Mouse (Mus musculus) hindbrain, embryonic 16.5 days (tissue): ENCODE measurements around the gene Grm3. TPM values are rescaled to one million over a fixed set of nuclear protein-coding genes. Genes with fewer than 3 reads are reported as not detected.

Experiments
- ATAC-seq: fragments of 200-750 bp; cut with Nextera tagmentation; 2 replicates; pipeline ENCODE4 v1.8.0; 2017; ENCODE audit warnings: moderate TSS enrichment, moderate library complexity
- H3K27ac ChIP-seq: fragments of 300-500 bp; sonication (generic); 2 replicates; pipeline ENCODE4 v1.5.1; 2014; ENCODE audit warnings: low read depth, mild to moderate bottlenecking, control low read depth, low read length, moderate library complexity
- H3K27me3 ChIP-seq: fragments of 300-500 bp; sonication (generic); replicated peaks from 2 replicates; pipeline ENCODE4 v1.6.1; 2014; ENCODE audit warnings: low read length; ENCODE audit not compliant: control insufficient read depth, insufficient read depth
- H3K36me3 ChIP-seq: fragments of 300-500 bp; sonication (generic); 2 replicates; pipeline ENCODE4 v1.6.1; 2014; ENCODE audit warnings: mild to moderate bottlenecking, low read length, moderate library complexity, mixed read lengths; ENCODE audit not compliant: control insufficient read depth, insufficient read depth
- H3K4me1 ChIP-seq: fragments of 300-500 bp; sonication (generic); 2 replicates; pipeline ENCODE4 v1.6.1; 2014; ENCODE audit warnings: low read depth, low read length; ENCODE audit not compliant: control insufficient read depth, insufficient read depth
- H3K4me2 ChIP-seq: fragments of 300-500 bp; sonication (generic); 2 replicates; pipeline ENCODE4 v1.6.1; 2014; ENCODE audit warnings: mild to moderate bottlenecking, low read length, control low read depth, moderate library complexity
- H3K4me3 ChIP-seq: fragments of 300-500 bp; sonication (generic); 2 replicates; pipeline ENCODE4 v1.5.1; 2014; ENCODE audit warnings: mild to moderate bottlenecking, low read length, control low read depth, moderate library complexity
- H3K9ac ChIP-seq: fragments of 300-500 bp; sonication (generic); 2 replicates; pipeline ENCODE4 v1.6.1; 2014; ENCODE audit warnings: low read depth, mild to moderate bottlenecking, control low read depth, low read length, moderate library complexity
- H3K9me3 ChIP-seq: fragments of 300-500 bp; sonication (generic); 2 replicates; pipeline ENCODE4 v1.6.1; 2014; ENCODE audit warnings: mild to moderate bottlenecking, low read length, moderate library complexity; ENCODE audit not compliant: control insufficient read depth
- WGBS: fragments of 180-500 bp; shearing (Covaris S2); extraction: QIAGEN DNeasy Blood & Tissue Kit; methylation state at CpG from one replicate; pipeline ENCODE4 v1.1.7; 2014; 5-methylcytosine and 5-hydroxymethylcytosine counted together
- polyA plus RNA-seq: library from polyadenylated mRNA; unstranded; fragments of >200 nt; fragmentation: Nextera tagmentation; extraction: Ambion mirVana; gene quantifications from 2 replicates; pipeline ENCODE4 v1.2.1, GENCODE M21; 2015

The Grm3 gene
- polyA plus RNA-seq, result 82.0 and 97.5 TPM in 2 replicates

DNA sequence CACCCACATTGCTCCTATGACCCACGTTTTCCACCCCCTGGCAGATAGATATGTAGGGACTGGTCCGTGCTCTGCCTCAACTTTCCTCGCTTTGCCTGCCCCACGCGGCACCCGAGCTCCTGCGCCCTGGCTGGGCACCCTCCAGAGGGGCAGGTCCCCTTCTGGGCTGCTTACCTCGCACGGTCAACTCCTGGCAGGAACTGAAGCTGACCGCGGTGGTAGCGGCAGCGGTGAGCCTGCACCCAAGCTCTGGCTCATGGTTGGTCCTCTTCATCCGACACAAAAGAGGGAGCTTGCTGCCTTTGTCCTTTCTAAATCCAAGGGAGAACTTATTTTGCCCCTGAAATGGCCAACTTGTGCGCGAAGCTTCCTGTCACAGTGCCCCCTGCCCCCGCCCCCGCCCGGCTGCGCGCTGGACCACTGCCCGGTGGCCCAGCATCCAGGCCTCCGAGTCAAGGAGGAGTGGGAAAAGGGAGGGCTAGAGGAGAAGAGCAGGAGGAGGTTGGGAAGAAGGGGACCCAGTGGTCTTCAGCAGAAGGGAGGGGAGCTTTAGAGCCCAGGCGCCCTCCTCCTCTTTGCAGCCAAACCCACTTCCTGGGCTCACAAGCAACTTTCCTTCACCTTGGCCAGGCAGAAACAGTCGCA is at the start of gene Grm3:
Grm3 (minus strand) TSS at position 215 of the 645 bp plus-strand sequence.
- Histone ChIP-seq H3K4me2 (peak within 1 kb of the TSS; percentile 86), H3K27me3 (no peaks in the 10 kb centered on the region), H3K36me3 (no peaks in the 10 kb centered on the region), H3K4me1 (no peaks in the 10 kb centered on the region), H3K9me3 (no peaks in the 10 kb centered on the region), H3K4me3 (peak within 1 kb of the TSS; percentile 72), H3K9ac (peak within 1 kb of the TSS; percentile 82), H3K27ac (peak within 1 kb of the TSS; percentile 89)
- under 1% methylated on average over 24 of the region's 25 CpGs for WGBS
- peak; percentile 79 for ATAC-seq

DNA sequence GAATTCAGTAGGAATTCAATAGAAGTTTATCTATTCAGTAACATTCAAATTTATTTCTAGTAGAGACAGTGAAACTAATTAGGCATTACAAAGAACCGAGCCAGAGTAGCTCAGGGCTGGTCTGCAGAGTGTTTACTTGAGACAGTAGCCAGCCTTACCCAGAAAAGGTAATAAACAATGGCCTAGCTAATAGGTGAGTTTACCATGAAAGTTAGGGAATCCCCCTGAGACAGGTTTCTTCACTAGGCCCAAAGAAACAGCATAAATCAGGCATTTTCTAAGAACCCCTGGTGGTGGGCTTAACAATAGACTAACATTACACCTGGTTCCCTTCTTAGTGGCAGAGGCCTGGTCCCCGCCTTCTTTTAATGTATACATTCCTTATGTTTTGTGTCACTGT is 30.8 kb upstream of the Grm3 start:
- H3K4me1 ChIP-seq, result no peaks in the 10 kb centered on the region
- no peak overlapping the region for H3K4me3 ChIP-seq
- ATAC-seq, result no peak
- 78% methylated on average over 2 of the region's 2 CpGs for WGBS
- no peak overlapping the region for H3K4me2 ChIP-seq
- H3K27ac ChIP-seq, result no peak overlapping the region
- no peaks in the 10 kb centered on the region for H3K27me3 ChIP-seq
- H3K9me3 ChIP-seq, result no peaks in the 10 kb centered on the region
- no peak overlapping the region for H3K9ac ChIP-seq
- no peaks in the 10 kb centered on the region for H3K36me3 ChIP-seq

DNA sequence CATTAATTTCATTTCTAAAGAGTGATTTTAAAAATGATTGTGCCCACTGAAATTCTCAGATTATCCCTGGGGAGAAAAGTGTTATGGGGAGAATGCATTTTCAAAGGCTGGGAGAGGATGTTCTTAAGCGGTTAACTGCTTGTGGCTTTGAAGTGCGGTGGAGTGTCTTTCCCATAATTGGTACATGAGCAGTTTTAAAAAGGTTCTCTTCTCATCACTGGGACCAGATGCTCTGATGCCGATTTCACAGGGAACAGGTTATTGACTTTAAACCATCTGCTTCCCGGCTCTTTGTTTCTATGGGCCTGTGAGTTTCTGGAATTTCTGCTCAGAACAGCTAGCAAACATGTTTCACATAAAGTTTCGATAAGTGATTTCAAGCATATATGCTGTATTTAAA is 23.2 kb upstream of the Grm3 start:
- WGBS, result 65% methylated on average over 5 of the region's 5 CpGs
- H3K4me1 ChIP-seq, result no peaks in the 10 kb centered on the region
- H3K9ac ChIP-seq, result no peak overlapping the region
- no peak for ATAC-seq
- H3K27ac ChIP-seq, result no peak overlapping the region
- H3K36me3 ChIP-seq, result no peaks in the 10 kb centered on the region
- H3K27me3 ChIP-seq, result no peaks in the 10 kb centered on the region
- no peak overlapping the region for H3K4me3 ChIP-seq
- H3K9me3 ChIP-seq, result no peaks in the 10 kb centered on the region
- no peak overlapping the region for H3K4me2 ChIP-seq

DNA sequence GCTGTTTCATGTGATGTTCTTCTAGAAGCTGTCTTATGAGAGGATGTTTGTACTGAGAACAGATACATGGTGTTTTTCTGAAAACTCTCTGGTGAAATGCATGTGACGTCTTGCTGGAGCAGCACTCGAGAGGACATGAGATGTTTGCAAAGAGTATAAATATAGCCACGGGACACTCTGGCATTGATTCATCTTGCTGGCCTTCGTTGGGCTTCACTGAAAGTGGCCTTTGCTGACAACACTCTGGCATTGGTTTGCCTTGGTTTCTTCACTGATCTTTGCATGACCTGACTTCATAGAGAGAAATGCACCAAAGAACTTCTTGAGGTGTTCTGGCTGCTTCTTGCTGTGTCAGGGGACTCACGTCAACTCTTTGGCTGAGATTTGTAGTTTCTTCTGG is 19.1 kb upstream of the Grm3 start:
- H3K27ac ChIP-seq, result no peak overlapping the region
- no peaks in the 10 kb centered on the region for H3K9me3 ChIP-seq
- H3K9ac ChIP-seq, result no peak overlapping the region
- 94% methylated on average over 5 of the region's 5 CpGs for whole genome bisulfite sequencing
- H3K27me3 ChIP-seq, result no peaks in the 10 kb centered on the region
- H3K4me1 ChIP-seq, result no peaks in the 10 kb centered on the region
- ATAC-seq, result no peak
- no peak overlapping the region for H3K4me2 ChIP-seq
- H3K4me3 ChIP-seq, result no peak overlapping the region
- H3K36me3 ChIP-seq, result no peaks in the 10 kb centered on the region

DNA sequence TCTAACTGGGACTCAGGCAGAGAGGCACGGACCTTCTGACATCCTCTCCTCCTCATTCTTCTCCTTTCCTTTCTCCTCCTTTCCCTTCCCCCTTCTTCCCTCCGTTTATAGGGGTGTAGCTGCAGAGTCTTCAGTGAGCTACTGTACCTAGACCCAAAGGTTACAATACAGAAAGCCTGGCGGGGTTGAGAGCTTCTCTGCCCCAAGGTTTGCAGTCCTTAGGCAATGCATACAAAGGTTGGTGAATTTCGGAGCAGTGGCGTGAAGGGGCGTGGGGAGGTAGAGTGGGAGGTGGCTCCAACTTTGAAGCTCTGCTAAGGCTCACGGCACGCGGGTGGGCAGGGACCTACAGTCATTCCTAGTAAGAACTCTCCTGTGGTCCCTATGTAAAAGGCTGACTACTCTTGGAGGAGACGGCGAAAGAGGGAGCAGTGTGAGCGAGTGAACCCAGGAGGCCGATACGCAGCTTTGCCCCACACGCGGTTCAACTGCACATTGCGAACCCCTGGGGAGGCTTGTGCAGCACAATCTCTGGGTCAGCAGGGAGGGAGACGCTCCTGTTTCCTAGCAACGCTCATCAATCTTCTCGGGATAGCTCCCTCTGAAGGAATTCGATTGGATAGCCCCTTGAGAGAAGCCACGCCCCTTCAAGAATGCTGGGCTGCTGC is 765 bp upstream of the Grm3 start:
- H3K36me3 ChIP-seq, result no peaks in the 10 kb centered on the region
- H3K27ac ChIP-seq, result peak overlapping the region; percentile 89
- H3K4me2 ChIP-seq, result peak overlapping the region; percentile 86
- H3K4me1 ChIP-seq, result no peaks in the 10 kb centered on the region
- 0% methylated on average over 22 of the region's 22 CpGs for WGBS
- H3K4me3 ChIP-seq, result peak overlapping the region; percentile 72
- ATAC-seq, result peak; percentile 92
- H3K27me3 ChIP-seq, result no peaks in the 10 kb centered on the region
- no peaks in the 10 kb centered on the region for H3K9me3 ChIP-seq
- peak overlapping the region; percentile 82 for H3K9ac ChIP-seq

DNA sequence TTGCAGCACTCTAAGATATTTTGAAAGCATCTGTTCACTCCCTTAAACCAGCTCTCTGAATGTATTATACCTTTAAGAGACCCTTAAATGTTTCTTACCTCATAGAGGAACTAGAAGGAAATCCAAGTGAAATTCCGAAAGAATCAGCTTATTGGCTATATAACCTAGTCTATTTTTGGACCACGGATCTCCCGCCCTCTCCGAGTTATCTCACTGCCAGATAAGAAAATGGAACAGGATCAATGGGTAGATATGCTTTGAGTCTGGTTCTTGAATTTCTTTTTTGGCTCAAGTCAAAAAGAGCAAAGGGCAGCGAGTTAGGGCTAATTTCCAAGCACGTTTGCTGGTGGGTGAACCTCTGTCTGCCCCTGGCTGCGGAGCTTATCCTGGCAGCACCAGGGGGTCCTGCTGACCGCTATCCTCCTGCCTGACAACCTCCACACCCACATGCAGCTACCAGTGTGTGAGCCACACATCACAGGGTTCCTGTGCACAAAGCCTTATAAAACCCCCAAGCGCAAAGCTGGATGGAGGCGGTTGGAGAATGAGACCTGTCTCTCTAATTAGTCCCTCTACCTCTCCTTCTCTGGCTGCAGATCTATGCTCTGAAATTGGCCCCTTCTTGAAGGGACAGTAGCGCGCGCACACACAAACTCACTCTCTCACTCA is 549 bp downstream of the Grm3 start:
- 7% methylated on average over 13 of the region's 13 CpGs for WGBS
- Histone ChIP-seq H3K9ac (peak overlapping the region; percentile 82), H3K4me1 (no peaks in the 10 kb centered on the region), H3K27ac (peak overlapping the region; percentile 89), H3K36me3 (no peaks in the 10 kb centered on the region), H3K4me2 (peak overlapping the region; percentile 86), H3K27me3 (no peaks in the 10 kb centered on the region), H3K4me3 (peak overlapping the region; percentile 72), H3K9me3 (no peaks in the 10 kb centered on the region)
- peak; percentile 38 for ATAC-seq

DNA sequence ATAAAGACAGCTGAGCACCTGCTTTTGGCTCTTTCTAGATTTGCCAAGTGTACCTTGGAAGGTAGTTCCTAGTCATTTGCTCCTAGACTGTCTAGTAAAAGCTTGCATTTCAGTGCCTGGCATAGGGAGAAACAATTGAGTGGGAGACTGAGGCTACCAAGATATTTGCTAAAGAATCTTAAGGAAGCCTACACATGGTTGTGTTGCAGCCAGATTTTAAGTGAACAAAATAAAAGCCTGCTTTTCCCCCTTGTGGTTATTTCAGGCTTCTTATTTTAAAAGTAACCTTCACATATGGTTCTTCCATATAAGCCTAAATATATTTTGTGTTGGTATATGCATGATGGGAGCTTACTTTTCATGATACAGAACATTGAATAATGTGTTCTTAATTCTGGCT is 3.8 kb downstream of the Grm3 start:
- Histone ChIP-seq H3K9me3 (no peaks in the 10 kb centered on the region), H3K27ac (no peak overlapping the region), H3K36me3 (no peaks in the 10 kb centered on the region), H3K27me3 (no peaks in the 10 kb centered on the region), H3K4me3 (no peak overlapping the region), H3K4me1 (no peaks in the 10 kb centered on the region), H3K9ac (no peak overlapping the region), H3K4me2 (peak overlapping the region; percentile 35)
- ATAC-seq, result no peak

DNA sequence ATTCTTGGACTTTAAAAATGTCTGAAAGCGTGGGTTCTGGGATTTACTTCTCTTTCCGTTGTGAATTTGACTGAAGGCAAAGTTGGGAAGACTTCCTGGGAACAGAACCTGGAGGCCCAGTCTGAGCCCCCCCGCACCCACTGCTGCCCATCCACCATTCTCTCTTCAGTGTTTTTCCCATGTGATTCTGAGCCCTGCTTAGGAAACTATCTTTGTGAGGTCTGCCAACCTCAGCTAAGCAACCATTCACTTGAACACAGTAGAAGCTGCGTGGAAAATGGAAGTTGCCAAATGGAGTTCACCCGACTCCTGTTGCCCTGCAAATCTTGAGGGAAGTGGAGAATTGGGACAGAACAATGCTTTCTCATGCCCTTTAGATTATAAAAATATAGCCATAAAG is 8.7 kb downstream of the Grm3 start:
- ATAC-seq, result peak; percentile 71; the same call in 1 of the 2 replicates
- Histone ChIP-seq H3K4me3 (no peak overlapping the region), H3K27ac (no peak overlapping the region), H3K4me1 (no peaks in the 10 kb centered on the region), H3K9ac (no peak overlapping the region), H3K36me3 (no peaks in the 10 kb centered on the region), H3K9me3 (no peaks in the 10 kb centered on the region), H3K4me2 (no peak overlapping the region), H3K27me3 (no peaks in the 10 kb centered on the region)
- WGBS, result 83% methylated on average over 5 of the region's 5 CpGs

DNA sequence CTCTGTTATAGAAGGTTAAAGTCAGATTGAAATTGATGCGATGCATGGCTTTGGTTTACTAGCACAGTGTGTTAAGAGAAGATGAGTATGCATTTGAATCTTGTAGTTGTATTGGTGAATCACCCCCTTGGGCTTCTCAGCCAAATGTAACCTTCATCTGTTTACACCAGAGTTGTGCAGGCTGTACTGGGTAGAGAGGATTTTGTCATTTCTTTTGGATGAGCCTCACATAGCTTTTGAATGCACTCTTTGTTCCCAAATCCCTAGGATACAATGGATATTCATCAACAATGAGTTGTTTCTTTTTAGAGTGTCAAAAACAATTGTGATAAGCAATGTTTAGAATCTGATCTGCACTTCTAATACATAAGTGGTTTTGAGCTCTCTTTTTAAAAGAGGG is 17.9 kb downstream of the Grm3 start:
- 93% methylated on average over 1 of the region's 1 CpGs for WGBS
- H3K36me3 ChIP-seq, result no peaks in the 10 kb centered on the region
- ATAC-seq, result no peak

More for the DNA sequence above, 17.9 kb downstream of the Grm3 start:
- no peaks in the 10 kb centered on the region for H3K27me3 ChIP-seq
- H3K9me3 ChIP-seq, result no peaks in the 10 kb centered on the region
- H3K4me2 ChIP-seq, result no peak overlapping the region
- H3K27ac ChIP-seq, result no peak overlapping the region
- no peak overlapping the region for H3K9ac ChIP-seq
- no peak overlapping the region for H3K4me3 ChIP-seq
- H3K4me1 ChIP-seq, result no peaks in the 10 kb centered on the region
